Mouse (Mus musculus) heart, embryonic 11.5 days (tissue): ENCODE data around the gene Sesn3. TPM values are rescaled to one million over a fixed set of nuclear protein-coding genes. Genes with fewer than 3 reads are reported as not detected.

Experiments
- ATAC-seq: fragments of 200-750 bp; cut with Nextera tagmentation; replicated peaks from 2 replicates; pipeline ENCODE4 v1.8.0; 2017; ENCODE audit warnings: moderate library complexity; ENCODE audit not compliant: insufficient number of reproducible peaks, low FRiP score, low TSS enrichment
- H3K27ac ChIP-seq: fragments of 300-500 bp; sonication (generic); 2 replicates; pipeline ENCODE4 v1.5.1; 2014; ENCODE audit warnings: mild to moderate bottlenecking, low read depth, low read length
- H3K27me3 ChIP-seq: fragments of 300-500 bp; sonication (generic); 2 replicates; pipeline ENCODE4 v1.6.1; 2014; ENCODE audit warnings: mild to moderate bottlenecking, low read length, mixed read lengths; ENCODE audit not compliant: control insufficient read depth, insufficient read depth
- H3K36me3 ChIP-seq: fragments of 300-500 bp; sonication (generic); 2 replicates; pipeline ENCODE4 v1.6.1; 2014; ENCODE audit warnings: mild to moderate bottlenecking, low read length, moderate library complexity, mixed read lengths; ENCODE audit not compliant: control insufficient read depth, insufficient read depth
- H3K4me1 ChIP-seq: fragments of 300-500 bp; sonication (generic); 2 replicates; pipeline ENCODE4 v1.6.1; 2014; ENCODE audit warnings: low read length; ENCODE audit not compliant: control insufficient read depth, insufficient read depth
- H3K4me2 ChIP-seq: fragments of 300-500 bp; sonication (generic); 2 replicates; pipeline ENCODE4 v1.6.1; 2014; ENCODE audit warnings: mild to moderate bottlenecking, moderate library complexity
- H3K4me3 ChIP-seq: fragments of 300-500 bp; sonication (generic); 2 replicates; pipeline ENCODE4 v1.5.1; 2014; ENCODE audit warnings: low read depth, low read length
- H3K9ac ChIP-seq: fragments of 300-500 bp; sonication (generic); 2 replicates; pipeline ENCODE4 v1.6.1; 2014; ENCODE audit warnings: mild to moderate bottlenecking, low read depth, low read length, moderate library complexity
- H3K9me3 ChIP-seq: fragments of 300-500 bp; sonication (generic); replicated peaks from 2 replicates; pipeline ENCODE4 v1.6.1; 2016; ENCODE audit warnings: low read length; ENCODE audit not compliant: control insufficient read depth
- WGBS: fragments of 180-500 bp; shearing (Covaris S2); extraction: QIAGEN DNeasy Blood & Tissue Kit; methylation state at CpG from one replicate; pipeline ENCODE4 v1.1.7; 2014; ENCODE audit not compliant: insufficient replicate concordance; 5-methylcytosine and 5-hydroxymethylcytosine counted together
- polyA plus RNA-seq: library from polyadenylated mRNA; unstranded; fragments of >200 nt; fragmentation: Nextera tagmentation; extraction: Ambion mirVana; gene quantifications from 2 replicates; pipeline ENCODE4 v1.2.1, GENCODE M21; 2014

Gene Sesn3
- polyA plus RNA-seq, 1 experiment from 2014 or later: 21.0 TPM

DNA sequence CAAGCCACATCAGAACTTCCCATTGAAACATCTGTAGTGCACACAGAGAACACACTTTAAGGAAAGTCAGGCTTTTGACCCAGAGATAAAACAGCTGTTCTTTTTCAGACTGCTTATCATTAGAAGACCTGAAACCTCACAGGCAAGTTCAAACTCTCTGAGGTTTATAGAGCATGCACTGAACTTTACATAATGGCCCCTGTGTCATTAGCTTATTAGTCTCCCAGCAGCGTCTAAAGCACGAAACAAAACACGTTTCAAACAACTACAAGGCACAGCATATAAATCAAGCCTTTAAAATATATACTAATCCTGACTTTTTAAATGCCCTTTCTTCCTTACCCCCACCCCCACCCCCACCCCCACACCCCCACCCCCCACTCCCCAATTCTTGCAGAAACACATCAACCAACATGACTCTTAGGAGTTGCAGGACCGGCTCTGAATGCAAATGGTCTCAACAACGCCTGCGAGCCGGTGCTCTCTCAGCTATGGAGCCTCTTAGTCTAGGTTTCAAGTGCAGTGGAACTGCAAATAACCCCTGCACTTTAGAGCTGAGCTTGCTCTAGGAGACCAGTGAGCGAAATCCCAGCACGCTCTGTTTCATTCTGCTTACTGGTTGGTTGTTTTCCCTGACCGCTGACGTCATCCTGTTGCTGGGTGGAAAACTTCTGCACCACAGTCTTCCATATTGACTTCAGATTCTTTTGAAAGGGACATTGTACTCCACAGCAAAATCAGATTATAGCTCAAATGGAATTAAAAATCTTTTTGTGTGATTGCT is 28.7 kb upstream of the Sesn3 start:
- no peaks in the 10 kb centered on the region for H3K9me3 ChIP-seq
- H3K4me3 ChIP-seq: no peak overlapping the region
- H3K36me3 ChIP-seq: no peaks in the 10 kb centered on the region
- H3K9ac ChIP-seq: no peak overlapping the region
- peak; percentile 35; the same call in 1 of the 2 replicates for ATAC-seq
- H3K4me2 ChIP-seq: peak overlapping the region; percentile 21
- H3K4me1 ChIP-seq: peaks cover 6% of the 10 kb centered on the region
- peak overlapping the region; percentile 57; the same call in 1 of the 2 replicates for H3K27ac ChIP-seq
- no peaks in the 10 kb centered on the region for H3K27me3 ChIP-seq
- WGBS: 21% methylated on average over 11 of the region's 11 CpGs

DNA sequence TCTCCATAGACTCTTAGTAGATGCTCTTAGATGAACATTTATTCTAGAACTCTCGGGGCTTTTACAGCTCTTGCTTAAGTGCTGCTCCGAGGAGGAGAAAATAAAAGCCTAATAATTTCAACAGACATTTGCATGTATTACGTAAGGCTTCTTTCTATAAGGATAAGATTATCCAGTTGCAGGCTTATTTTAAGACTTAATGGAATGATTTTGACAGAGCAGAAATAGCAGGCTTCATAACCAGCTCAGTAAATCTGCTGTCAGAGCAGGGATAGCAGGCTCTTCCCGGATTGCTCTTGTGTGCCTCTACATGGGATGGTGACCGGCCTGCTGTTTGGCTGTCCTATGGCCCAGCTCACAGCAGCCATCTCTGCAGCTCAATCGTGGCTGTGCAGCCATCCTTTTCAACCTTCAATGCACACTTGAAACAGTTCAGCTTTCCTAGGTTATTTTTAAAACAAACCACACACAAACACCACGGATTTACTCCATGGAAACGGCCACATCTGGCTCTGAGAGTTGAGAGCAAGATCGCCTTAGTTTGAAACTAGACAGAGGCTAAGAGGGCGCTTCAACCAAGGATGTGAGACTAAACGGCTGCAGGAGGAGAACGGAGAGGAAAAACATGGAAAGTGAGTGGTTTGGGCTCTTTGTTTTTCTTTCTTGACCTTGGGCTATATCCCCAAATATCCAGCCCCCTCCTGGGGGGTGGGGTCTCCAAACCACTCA is 27.2 kb upstream of the Sesn3 start:
- Histone ChIP-seq H3K27ac (no peak overlapping the region), H3K4me1 (peaks cover 6% of the 10 kb centered on the region)
- 66% methylated on average over 12 of the region's 12 CpGs for WGBS

DNA sequence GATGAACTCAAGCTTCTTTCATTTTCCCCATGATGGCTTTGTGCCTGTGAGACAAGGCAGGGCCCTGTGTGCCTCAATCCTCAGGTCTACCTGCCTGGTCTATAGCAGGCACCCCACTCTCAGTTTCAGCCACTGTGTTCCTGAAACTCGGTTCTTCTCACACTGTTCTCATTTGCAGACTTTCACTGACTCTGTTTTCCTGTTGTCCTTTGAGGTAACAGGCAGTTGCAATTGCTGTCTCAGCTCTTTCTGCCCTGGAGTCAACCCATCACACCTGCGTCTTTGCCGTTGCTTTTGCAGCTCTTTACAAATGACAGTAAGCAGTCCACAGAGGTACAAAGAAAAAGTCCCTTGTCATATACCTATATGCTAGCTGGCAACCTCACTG is 26.7 kb upstream of the Sesn3 start:
- Histone ChIP-seq H3K27me3 (no peaks in the 10 kb centered on the region), H3K36me3 (no peaks in the 10 kb centered on the region), H3K4me1 (peaks cover 6% of the 10 kb centered on the region), H3K4me2 (no peak overlapping the region), H3K4me3 (no peak overlapping the region), H3K9ac (no peak overlapping the region), H3K9me3 (no peaks in the 10 kb centered on the region), H3K27ac (no peak overlapping the region)
- WGBS: 88% methylated on average over 3 of the region's 3 CpGs
- no peak for ATAC-seq

More for the DNA sequence above, 27.2 kb upstream of the Sesn3 start:
- no peak; the same call in 1 of the 2 replicates for ATAC-seq
- Histone ChIP-seq H3K9ac (no peak overlapping the region), H3K4me2 (no peak overlapping the region), H3K9me3 (no peaks in the 10 kb centered on the region), H3K4me3 (no peak overlapping the region), H3K36me3 (no peaks in the 10 kb centered on the region), H3K27me3 (no peaks in the 10 kb centered on the region)

DNA sequence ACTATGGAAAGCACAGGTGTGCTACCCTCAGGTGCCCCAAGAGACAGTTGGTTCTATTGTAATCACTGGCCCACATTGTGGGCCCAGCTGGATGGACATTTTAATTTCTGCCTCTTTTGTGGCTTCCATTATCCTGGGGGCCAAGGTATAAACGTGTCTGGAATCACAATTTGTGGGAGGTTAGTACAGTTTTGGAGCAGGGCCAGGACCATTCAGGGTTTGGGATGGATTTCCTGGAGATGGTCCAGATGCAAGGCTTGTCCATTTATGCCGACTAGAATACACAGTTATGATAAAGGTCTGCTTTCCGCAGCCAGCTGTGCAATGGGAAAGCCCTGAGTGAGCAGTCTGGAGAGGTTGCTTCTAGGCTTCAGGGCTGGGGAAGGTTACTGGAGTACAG is 13.7 kb upstream of the Sesn3 start:
- ATAC-seq: no peak
- no peak overlapping the region for H3K9ac ChIP-seq
- H3K27me3 ChIP-seq: no peaks in the 10 kb centered on the region
- no peaks in the 10 kb centered on the region for H3K9me3 ChIP-seq
- no peak overlapping the region for H3K27ac ChIP-seq
- no peaks in the 10 kb centered on the region for H3K4me1 ChIP-seq
- H3K4me2 ChIP-seq: no peak overlapping the region
- no peak overlapping the region for H3K4me3 ChIP-seq
- WGBS: 44% methylated on average over 3 of the region's 3 CpGs
- no peaks in the 10 kb centered on the region for H3K36me3 ChIP-seq

DNA sequence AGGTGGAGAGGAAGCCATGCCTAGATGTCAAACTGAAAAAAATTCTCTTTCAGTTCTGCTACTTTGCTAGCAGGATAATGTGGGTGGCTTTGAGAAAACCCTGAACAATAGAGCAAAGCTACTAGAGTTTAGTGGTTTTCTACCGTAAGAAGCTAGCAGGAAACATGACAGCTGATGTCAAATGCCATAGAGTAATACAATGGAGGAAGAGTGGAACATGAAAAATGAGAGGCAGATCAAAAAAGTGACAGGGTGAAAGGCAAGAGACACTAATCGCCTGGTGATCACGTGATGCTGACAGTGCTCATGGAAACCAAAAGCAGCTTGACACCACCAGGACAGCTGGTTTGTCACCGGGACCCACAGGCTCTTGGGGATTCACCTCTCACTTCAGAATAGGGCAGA is 12.3 kb upstream of the Sesn3 start:
- Histone ChIP-seq H3K4me1 (no peaks in the 10 kb centered on the region), H3K4me3 (no peak overlapping the region), H3K27ac (no peak overlapping the region), H3K27me3 (no peaks in the 10 kb centered on the region), H3K9ac (no peak overlapping the region), H3K36me3 (no peaks in the 10 kb centered on the region), H3K9me3 (no peaks in the 10 kb centered on the region), H3K4me2 (no peak overlapping the region)
- ATAC-seq: no peak
- WGBS: 76% methylated on average over 4 of the region's 4 CpGs

DNA sequence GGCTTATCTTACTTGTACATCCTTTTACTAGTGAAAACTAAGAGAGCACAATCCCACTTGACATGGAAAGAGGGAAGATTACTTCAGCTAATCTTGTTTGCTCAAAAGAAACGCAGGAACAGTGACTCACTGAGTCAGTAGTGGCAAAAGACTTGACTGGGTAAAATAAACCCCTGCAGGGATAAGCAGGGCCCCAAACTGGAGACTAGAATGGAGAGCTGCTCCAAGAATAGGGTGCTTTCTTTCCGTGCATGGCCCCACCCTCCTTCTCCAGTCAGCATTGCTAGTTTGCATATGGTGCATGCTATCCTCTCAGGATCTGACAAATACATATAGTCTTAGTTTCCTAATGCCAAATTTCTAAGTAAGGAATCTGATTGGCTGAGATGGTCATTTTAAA is 8.4 kb upstream of the Sesn3 start:
- ATAC-seq: no peak
- no peak overlapping the region for H3K9ac ChIP-seq
- H3K4me3 ChIP-seq: no peak overlapping the region
- no peak overlapping the region for H3K4me2 ChIP-seq
- no peaks in the 10 kb centered on the region for H3K4me1 ChIP-seq
- H3K9me3 ChIP-seq: no peaks in the 10 kb centered on the region
- H3K27ac ChIP-seq: no peak overlapping the region
- H3K27me3 ChIP-seq: no peaks in the 10 kb centered on the region
- no peaks in the 10 kb centered on the region for H3K36me3 ChIP-seq
- WGBS: 19% methylated on average over 2 of the region's 2 CpGs

DNA sequence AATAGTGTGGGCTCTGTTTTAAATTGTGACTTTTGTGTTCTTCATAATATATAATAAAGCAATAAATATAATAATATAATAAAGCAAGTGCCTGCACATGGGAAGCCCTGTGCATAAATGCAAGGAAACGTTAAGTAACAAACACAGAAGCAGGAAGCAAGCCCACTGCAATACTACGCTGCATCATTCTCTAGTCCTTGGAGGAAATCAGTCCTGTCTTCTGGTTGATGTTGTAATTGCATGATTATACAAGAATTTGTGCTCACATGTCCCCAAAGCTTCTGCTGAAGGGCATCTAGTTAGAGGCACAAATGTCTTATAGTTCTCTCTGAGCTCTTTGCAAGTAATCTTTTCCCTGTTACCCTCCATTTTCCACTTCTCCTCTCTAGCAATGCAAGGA is 6.3 kb upstream of the Sesn3 start:
- H3K4me1 ChIP-seq: no peaks in the 10 kb centered on the region
- no peak overlapping the region for H3K9ac ChIP-seq
- H3K9me3 ChIP-seq: no peaks in the 10 kb centered on the region
- H3K36me3 ChIP-seq: no peaks in the 10 kb centered on the region
- H3K4me3 ChIP-seq: no peak overlapping the region
- H3K4me2 ChIP-seq: no peak overlapping the region
- ATAC-seq: no peak
- H3K27ac ChIP-seq: no peak overlapping the region
- 78% methylated on average over 2 of the region's 2 CpGs for WGBS
- no peaks in the 10 kb centered on the region for H3K27me3 ChIP-seq

DNA sequence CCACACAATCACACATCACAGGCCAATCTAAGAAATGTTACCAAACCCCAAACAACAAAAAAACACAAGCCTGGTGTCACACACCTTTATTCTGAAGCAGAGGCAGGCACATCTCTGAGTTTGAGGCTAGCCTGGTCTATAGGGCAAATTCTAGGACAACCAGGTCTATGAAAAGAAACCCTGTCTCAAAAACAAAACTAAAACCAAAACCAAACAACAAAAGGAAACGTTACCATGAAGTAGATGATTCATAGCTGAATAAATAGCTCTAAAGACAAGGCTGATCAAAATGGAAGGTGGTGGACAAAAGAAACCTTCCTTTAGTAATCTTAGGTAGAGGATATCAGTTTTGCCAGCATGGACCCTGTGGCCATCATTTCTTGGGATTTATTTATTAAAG is 1.9 kb upstream of the Sesn3 start:
- H3K4me3 ChIP-seq: no peak overlapping the region
- no peak for ATAC-seq
- no peak overlapping the region for H3K27ac ChIP-seq
- no peak overlapping the region for H3K9ac ChIP-seq
- no peaks in the 10 kb centered on the region for H3K27me3 ChIP-seq
- 73% methylated on average over 1 of the region's 1 CpGs for WGBS
- no peak overlapping the region for H3K4me2 ChIP-seq
- H3K4me1 ChIP-seq: no peaks in the 10 kb centered on the region
- H3K9me3 ChIP-seq: no peaks in the 10 kb centered on the region
- no peaks in the 10 kb centered on the region for H3K36me3 ChIP-seq
